In genomic region chr9:102180486-102180885, GRCm38 (mm10) we compare ENCODE assay signal across 15 mouse cellular contexts.
"Had no signal": no experiment of that assay in that cellular context is flagged by ENCODE, and none has a peak within 500 bp of the region (broad histone marks: within the 10 kb centered on the region; RNA-seq: fewer than 3 reads in every experiment).

No protein-coding gene starts in this region.

- H3K4me1 ChIP-seq: liver, embryonic 15.5 days had no signal

- H3K27me3 ChIP-seq: kidney, embryonic 15.5 days; liver, embryonic 15.5 days; stomach, embryonic 15.5 days had no signal

- DNase-seq: kidney, adult 2 months; kidney, postnatal 14 days; lung, adult 2 months; lung, postnatal 10 days; lung, postnatal 4 days; right cerebral cortex, postnatal 14 days; thymus, adult 2 months; thymus, postnatal 25 days had no signal

- H3K9me3 ChIP-seq: kidney, embryonic 15.5 days; limb, embryonic 10.5 days; liver, embryonic 15.5 days; neural tube, embryonic 12.5 days; stomach, embryonic 15.5 days had no signal

- H3K4me2 ChIP-seq: kidney, embryonic 15.5 days; liver, embryonic 11.5 days; liver, embryonic 15.5 days; neural tube, embryonic 12.5 days; stomach, embryonic 15.5 days had no signal

- H3K4me3 ChIP-seq: kidney, embryonic 15.5 days; limb, embryonic 10.5 days; liver, embryonic 15.5 days; myocyte; neural tube, embryonic 12.5 days; stomach, embryonic 15.5 days had no signal

- H3K27ac ChIP-seq: kidney, embryonic 15.5 days; limb, embryonic 10.5 days; liver, embryonic 15.5 days; neural tube, embryonic 12.5 days; stomach, embryonic 15.5 days had no signal

- H3K9ac ChIP-seq: kidney, embryonic 15.5 days; liver, embryonic 15.5 days; neural tube, embryonic 12.5 days; stomach, embryonic 15.5 days had no signal

- H3K36me3 ChIP-seq: kidney, embryonic 15.5 days; limb, embryonic 10.5 days; liver, embryonic 15.5 days; neural tube, embryonic 12.5 days; stomach, embryonic 15.5 days had no signal
